Mouse (Mus musculus): ENCODE measurements at regions not wholly inside any gene's neighbourhood (a gene's known extent, or its start where the extent isn't known, plus 50 kb on each side); places are given as distances from the start of the nearest gene placed in this dataset.

DNA sequence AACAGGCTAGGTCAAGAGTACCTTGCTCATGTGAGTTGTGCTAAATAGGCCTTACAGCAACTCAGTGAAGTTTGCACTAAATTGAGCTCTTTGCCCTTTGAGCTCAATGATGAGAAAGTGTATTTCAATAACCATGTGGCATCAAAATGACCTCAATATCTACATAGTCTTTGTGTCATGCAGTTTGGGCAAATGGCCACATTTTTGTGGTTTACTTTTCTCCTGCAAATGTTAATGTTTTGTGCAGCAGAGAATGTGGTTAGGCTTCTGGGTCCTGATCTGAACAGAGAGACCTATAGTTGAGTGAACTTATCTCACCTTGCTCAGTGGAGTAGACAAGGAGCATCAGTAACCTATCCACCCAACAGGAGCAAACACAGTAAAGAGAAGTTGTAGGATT lies 441.6 kb downstream of the Inhba start:
- TF ChIP-seq CTCF (IDR thresholded peaks at IDR 0.05; ENCODE audit: borderline replicate concordance, control insufficient read depth, extremely low read depth, insufficient read depth, low read length, poor library complexity): no peak
- TF ChIP-seq POLR2A (IDR thresholded peaks at IDR 0.05; ENCODE audit: control insufficient read depth, extremely low read depth, insufficient read depth, low read length, poor library complexity): no peak

Data from thymus, adult 2 months (tissue).